Mouse (Mus musculus): Measurements from ENCODE around the gene Ulk3. TPM values are rescaled to one million over a fixed set of nuclear protein-coding genes. Genes with fewer than 3 reads are reported as not detected.

The Ulk3 gene
- polyA plus RNA-seq, 1 experiment from 2014 or later, result 14.3 TPM

GRCm38 (mm10) chr9:57557215-57557614 is 32.0 kb upstream of the Ulk3 start:
- Histone ChIP-seq H3K27me3 (no peaks in the 10 kb centered on the region), H3K4me3 (no peak overlapping the region), H3K4me2 (no peak overlapping the region), H3K9me3 (replicated peaks) (no peaks in the 10 kb centered on the region), H3K36me3 (no peaks in the 10 kb centered on the region), H3K9ac (no peak overlapping the region), H3K4me1 (replicated peaks) (peaks cover 14% of the 10 kb centered on the region), H3K27ac (no peak overlapping the region)
- WGBS, result 67% methylated on average over 3 of the region's 3 CpGs
- no peak for ATAC-seq (replicated peaks; ENCODE audit: insufficient number of reproducible peaks, insufficient read depth, low FRiP score, low read depth)

- Histone ChIP-seq H3K36me3 (no peaks in the 10 kb centered on the region), H3K9me3 (replicated peaks) (no peaks in the 10 kb centered on the region), H3K4me3 (no peak overlapping the region), H3K27me3 (no peaks in the 10 kb centered on the region), H3K27ac (no peak overlapping the region), H3K4me1 (replicated peaks) (peaks cover 26% of the 10 kb centered on the region), H3K9ac (no peak overlapping the region), H3K4me2 (no peak overlapping the region)
- WGBS, result 75% methylated on average over 4 of the region's 4 CpGs
- ATAC-seq (replicated peaks; ENCODE audit: insufficient number of reproducible peaks, insufficient read depth, low FRiP score, low read depth), result no peak
Measured at GRCm38 (mm10) chr9:57558625-57559024, 30.6 kb upstream of the Ulk3 start.

- H3K4me1 ChIP-seq (replicated peaks), result peaks cover 26% of the 10 kb centered on the region
- no peaks in the 10 kb centered on the region for H3K36me3 ChIP-seq
- ATAC-seq (replicated peaks; ENCODE audit: insufficient number of reproducible peaks, insufficient read depth, low FRiP score, low read depth), result no peak
- H3K27ac ChIP-seq, result no peak overlapping the region
- no peaks in the 10 kb centered on the region for H3K27me3 ChIP-seq
- no peak overlapping the region for H3K4me3 ChIP-seq
- 55% methylated on average over 2 of the region's 2 CpGs for WGBS
- no peak overlapping the region for H3K9ac ChIP-seq
- H3K9me3 ChIP-seq (replicated peaks), result no peaks in the 10 kb centered on the region
- H3K4me2 ChIP-seq, result no peak overlapping the region
Measured at GRCm38 (mm10) chr9:57559568-57559967, 29.7 kb upstream of the Ulk3 start.

GRCm38 (mm10) chr9:57560263-57560662 is 29.0 kb upstream of the Ulk3 start:
- Histone ChIP-seq H3K36me3 (no peaks in the 10 kb centered on the region), H3K27me3 (no peaks in the 10 kb centered on the region), H3K4me2 (peak overlapping the region; percentile 82), H3K9me3 (replicated peaks) (no peaks in the 10 kb centered on the region), H3K4me1 (replicated peaks) (peaks cover 30% of the 10 kb centered on the region), H3K27ac (peak overlapping the region; percentile 80), H3K4me3 (peak overlapping the region; percentile 71), H3K9ac (peak overlapping the region; percentile 78)
- ATAC-seq (replicated peaks; ENCODE audit: insufficient number of reproducible peaks, insufficient read depth, low FRiP score, low read depth), result no peak
- WGBS, result 26% methylated on average over 7 of the region's 7 CpGs

GRCm38 (mm10) chr9:57560861-57561710 is 28.2 kb upstream of the Ulk3 start, which contains the start of gene Scamp2:
TSS of gene Scamp2 (plus strand) at chr9:57560943.
- peak within 1 kb of the TSS; percentile 80 for H3K27ac ChIP-seq
- H3K9ac ChIP-seq, result peak within 1 kb of the TSS; percentile 78
- WGBS, result under 1% methylated on average over 37 of the region's 37 CpGs
- H3K36me3 ChIP-seq, result no peaks in the 10 kb centered on the region
- no peaks in the 10 kb centered on the region for H3K27me3 ChIP-seq
- no peaks in the 10 kb centered on the region for H3K9me3 ChIP-seq (replicated peaks)
- peak within 1 kb of the TSS; percentile 71 for H3K4me3 ChIP-seq
- peak; percentile 98 for ATAC-seq (replicated peaks; ENCODE audit: insufficient number of reproducible peaks, insufficient read depth, low FRiP score, low read depth)
- H3K4me1 ChIP-seq (replicated peaks), result peaks cover 38% of the 10 kb centered on the region
- H3K4me2 ChIP-seq, result peak within 1 kb of the TSS; percentile 82

- WGBS, result 70% methylated on average over 13 of the region's 13 CpGs
- no peak for ATAC-seq (replicated peaks; ENCODE audit: insufficient number of reproducible peaks, insufficient read depth, low FRiP score, low read depth)
- H3K27ac ChIP-seq, result 0 out of 2 replicates have a peak overlapping the region, but pooled peaks have one; percentile 80
- peak overlapping the region; percentile 82 for H3K4me2 ChIP-seq
- H3K27me3 ChIP-seq, result no peaks in the 10 kb centered on the region
- no peaks in the 10 kb centered on the region for H3K9me3 ChIP-seq (replicated peaks)
- peak overlapping the region; percentile 71 for H3K4me3 ChIP-seq
- H3K9ac ChIP-seq, result 0 out of 2 replicates have a peak overlapping the region, but pooled peaks have one; percentile 78
- peaks cover 42% of the 10 kb centered on the region for H3K4me1 ChIP-seq (replicated peaks)
- H3K36me3 ChIP-seq, result no peaks in the 10 kb centered on the region
Measured at GRCm38 (mm10) chr9:57561711-57562099, 27.5 kb upstream of the Ulk3 start.

- peaks cover 47% of the 10 kb centered on the region for H3K4me1 ChIP-seq (replicated peaks)
- no peaks in the 10 kb centered on the region for H3K9me3 ChIP-seq (replicated peaks)
- H3K4me2 ChIP-seq, result peak overlapping the region; percentile 82; the same call in 1 of the 2 replicates
- no peak overlapping the region for H3K4me3 ChIP-seq
- H3K27me3 ChIP-seq, result no peaks in the 10 kb centered on the region
- ATAC-seq (replicated peaks; ENCODE audit: insufficient number of reproducible peaks, insufficient read depth, low FRiP score, low read depth), result no peak
- H3K36me3 ChIP-seq, result peaks cover under 1% of the 10 kb centered on the region; the same call in 1 of the 2 replicates
- peak overlapping the region; percentile 61 for H3K27ac ChIP-seq
- no peak overlapping the region; the same call in 1 of the 2 replicates for H3K9ac ChIP-seq
- WGBS, result 51% methylated on average over 4 of the region's 4 CpGs
Measured at GRCm38 (mm10) chr9:57562896-57563372, 26.3 kb upstream of the Ulk3 start.

- no peak for ATAC-seq (replicated peaks; ENCODE audit: insufficient number of reproducible peaks, insufficient read depth, low FRiP score, low read depth)
- no peak overlapping the region for H3K27ac ChIP-seq
- H3K27me3 ChIP-seq, result no peaks in the 10 kb centered on the region
- H3K9me3 ChIP-seq (replicated peaks), result no peaks in the 10 kb centered on the region
- H3K36me3 ChIP-seq, result peaks cover 12% of the 10 kb centered on the region; the same call in 1 of the 2 replicates
- peaks cover 47% of the 10 kb centered on the region for H3K4me1 ChIP-seq (replicated peaks)
- WGBS, result 89% methylated on average over 6 of the region's 6 CpGs
- H3K9ac ChIP-seq, result no peak overlapping the region
- H3K4me3 ChIP-seq, result no peak overlapping the region
- no peak overlapping the region for H3K4me2 ChIP-seq
Measured at GRCm38 (mm10) chr9:57564609-57565008, 24.6 kb upstream of the Ulk3 start.

GRCm38 (mm10) chr9:57565741-57566221 is 23.5 kb upstream of the Ulk3 start:
- Histone ChIP-seq H3K27ac (peak overlapping the region; percentile 21; the same call in 1 of the 2 replicates), H3K9ac (no peak overlapping the region)
- 28% methylated on average over 10 of the region's 10 CpGs for WGBS

GRCm38 (mm10) chr9:57566846-57567245 is 22.4 kb upstream of the Ulk3 start:
- 49% methylated on average over 8 of the region's 8 CpGs for WGBS
- Histone ChIP-seq H3K36me3 (peaks cover 21% of the 10 kb centered on the region; the same call in 1 of the 2 replicates), H3K4me2 (no peak overlapping the region)

More at GRCm38 (mm10) chr9:57565741-57566221, 23.5 kb upstream of the Ulk3 start:
- Histone ChIP-seq H3K27me3 (no peaks in the 10 kb centered on the region), H3K4me3 (no peak overlapping the region), H3K9me3 (replicated peaks) (no peaks in the 10 kb centered on the region), H3K4me2 (no peak overlapping the region), H3K36me3 (peaks cover 12% of the 10 kb centered on the region; the same call in 1 of the 2 replicates), H3K4me1 (replicated peaks) (peaks cover 43% of the 10 kb centered on the region)
- no peak for ATAC-seq (replicated peaks; ENCODE audit: insufficient number of reproducible peaks, insufficient read depth, low FRiP score, low read depth)

GRCm38 (mm10) chr9:57568500-57568899 is 20.8 kb upstream of the Ulk3 start:
- Histone ChIP-seq H3K4me2 (no peak overlapping the region), H3K27ac (no peak overlapping the region), H3K36me3 (peaks cover 21% of the 10 kb centered on the region; the same call in 1 of the 2 replicates), H3K9ac (no peak overlapping the region), H3K4me3 (no peak overlapping the region), H3K4me1 (replicated peaks) (peaks cover 21% of the 10 kb centered on the region), H3K27me3 (no peaks in the 10 kb centered on the region), H3K9me3 (replicated peaks) (no peaks in the 10 kb centered on the region)
- 78% methylated on average over 6 of the region's 6 CpGs for WGBS
- no peak for ATAC-seq (replicated peaks; ENCODE audit: insufficient number of reproducible peaks, insufficient read depth, low FRiP score, low read depth)

More at GRCm38 (mm10) chr9:57566846-57567245, 22.4 kb upstream of the Ulk3 start:
- H3K9me3 ChIP-seq (replicated peaks), result no peaks in the 10 kb centered on the region
- H3K27ac ChIP-seq, result no peak overlapping the region
- ATAC-seq (replicated peaks; ENCODE audit: insufficient number of reproducible peaks, insufficient read depth, low FRiP score, low read depth), result no peak
- no peak overlapping the region for H3K4me3 ChIP-seq
- H3K9ac ChIP-seq, result no peak overlapping the region
- peaks cover 35% of the 10 kb centered on the region for H3K4me1 ChIP-seq (replicated peaks)
- no peaks in the 10 kb centered on the region for H3K27me3 ChIP-seq

All from heart, embryonic 15.5 days (tissue).